Mouse (Mus musculus): ENCODE data around the gene Opn3.

DNA sequence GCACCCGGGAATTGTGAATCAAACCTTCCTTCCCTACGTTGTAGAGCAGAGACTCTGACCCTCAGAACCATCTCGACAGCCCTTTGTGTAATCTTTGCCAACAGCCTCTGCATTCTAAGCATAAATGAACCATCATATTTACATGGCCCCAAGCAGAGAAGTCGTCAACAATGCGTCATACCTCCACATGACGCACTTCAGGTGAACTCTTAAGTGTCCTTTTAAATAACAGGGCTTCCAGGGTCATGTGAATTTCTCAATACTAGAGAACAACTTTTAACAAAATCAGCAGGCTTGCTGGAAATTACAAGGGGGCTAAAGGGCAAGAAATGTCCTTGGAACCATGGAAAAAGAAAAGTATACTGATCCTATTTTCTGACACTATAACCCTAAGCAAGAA is 68.9 kb downstream of the Opn3 start:
- TF ChIP-seq CTCF (IDR thresholded peaks at IDR 0.05; ENCODE audit: control insufficient read depth, insufficient read depth, insufficient replicate concordance, low read depth, low read length) (no peak), POLR2A (IDR thresholded peaks at IDR 0.05; ENCODE audit: control insufficient read depth, low read depth, low read length) (no peak)

Measured in testis, adult 2 months (tissue).